Mouse (Mus musculus): ENCODE measurements around the gene Ralgds. TPM values are rescaled to one million over a fixed set of nuclear protein-coding genes. Genes with fewer than 3 reads are reported as not detected.
A peak's percentile ranks its signal among the peaks of the same experiment; 100 is the strongest.

Gene Ralgds
- polyA plus RNA-seq, 1 experiment from 2014 or later: 44.8 TPM

GRCm38 (mm10) chr2:28582647-28583353 is 69.9 kb downstream of the Ralgds start:
- peaks cover 2% of the 10 kb centered on the region; the same call in 1 of the 2 replicates for H3K36me3 ChIP-seq (replicated peaks; ENCODE audit: control insufficient read depth, insufficient read depth, low read depth, low read length)
- H3K4me2 ChIP-seq (ENCODE audit: low read depth, low read length): peak overlapping the region; percentile 46
- H3K4me3 ChIP-seq (ENCODE audit: low read depth, low read length): peak overlapping the region; percentile 56
- H3K9ac ChIP-seq (replicated peaks; ENCODE audit: low read length): peak overlapping the region; percentile 72
- ATAC-seq (replicated peaks; ENCODE audit: insufficient number of reproducible peaks, low FRiP score, low TSS enrichment, low read depth) (peak; percentile 89), DNase-seq (ENCODE audit: low spot score) (peak; percentile 95)
- WGBS: under 1% methylated on average over 56 of the region's 56 CpGs
- H3K27ac ChIP-seq (replicated peaks; ENCODE audit: low read depth, low read length): peak overlapping the region; percentile 54; the same call in 1 of the 2 replicates
- no peaks in the 10 kb centered on the region for H3K4me1 ChIP-seq (ENCODE audit: control insufficient read depth, insufficient read depth, low read length)
- no peaks in the 10 kb centered on the region for H3K27me3 ChIP-seq (ENCODE audit: control insufficient read depth, insufficient read depth, low read length)
- H3K9me3 ChIP-seq (replicated peaks; ENCODE audit: control insufficient read depth, low read length): no peaks in the 10 kb centered on the region

- WGBS: 76% methylated on average over 9 of the region's 9 CpGs
- no peak for ATAC-seq (replicated peaks; ENCODE audit: insufficient number of reproducible peaks, low FRiP score, low TSS enrichment, low read depth)
- no peak for DNase-seq (ENCODE audit: low spot score)
These were observed 70.7 kb downstream of the Ralgds start, which contains the start of gene Gtf3c5 for GRCm38 (mm10) chr2:28583651-28584050. Gene Gtf3c5, minus strand, starts transcription at chr2:28583751.

GRCm38 (mm10) chr2:28585043-28585571 is 72.2 kb downstream of the Ralgds start:
- DNase-seq (ENCODE audit: low spot score) (peak; percentile 88), ATAC-seq (replicated peaks; ENCODE audit: insufficient number of reproducible peaks, low FRiP score, low TSS enrichment, low read depth) (no peak)
- H3K36me3 ChIP-seq (replicated peaks; ENCODE audit: control insufficient read depth, insufficient read depth, low read depth, low read length): no peaks in the 10 kb centered on the region
- WGBS: 20% methylated on average over 6 of the region's 6 CpGs
- no peak overlapping the region for H3K9ac ChIP-seq (replicated peaks; ENCODE audit: low read length)
- H3K4me1 ChIP-seq (ENCODE audit: control insufficient read depth, insufficient read depth, low read length): no peaks in the 10 kb centered on the region
- H3K9me3 ChIP-seq (replicated peaks; ENCODE audit: control insufficient read depth, low read length): no peaks in the 10 kb centered on the region
- H3K27ac ChIP-seq (replicated peaks; ENCODE audit: low read depth, low read length): no peak overlapping the region
- no peaks in the 10 kb centered on the region for H3K27me3 ChIP-seq (ENCODE audit: control insufficient read depth, insufficient read depth, low read length)
- H3K4me2 ChIP-seq (ENCODE audit: low read depth, low read length): no peak overlapping the region
- H3K4me3 ChIP-seq (ENCODE audit: low read depth, low read length): no peak overlapping the region

More at GRCm38 (mm10) chr2:28583651-28584050, 70.7 kb downstream of the Ralgds start, which contains the start of gene Gtf3c5:
- peak within 1 kb of the TSS; percentile 72 for H3K9ac ChIP-seq (replicated peaks; ENCODE audit: low read length)
- H3K4me2 ChIP-seq (ENCODE audit: low read depth, low read length): peak within 1 kb of the TSS; percentile 46
- H3K4me3 ChIP-seq (ENCODE audit: low read depth, low read length): peak within 1 kb of the TSS; percentile 56
- no peaks in the 10 kb centered on the region for H3K9me3 ChIP-seq (replicated peaks; ENCODE audit: control insufficient read depth, low read length)
- no peaks in the 10 kb centered on the region for H3K4me1 ChIP-seq (ENCODE audit: control insufficient read depth, insufficient read depth, low read length)
- H3K27me3 ChIP-seq (ENCODE audit: control insufficient read depth, insufficient read depth, low read length): no peaks in the 10 kb centered on the region
- peak within 1 kb of the TSS; percentile 54; the same call in 1 of the 2 replicates for H3K27ac ChIP-seq (replicated peaks; ENCODE audit: low read depth, low read length)
- no peaks in the 10 kb centered on the region for H3K36me3 ChIP-seq (replicated peaks; ENCODE audit: control insufficient read depth, insufficient read depth, low read depth, low read length)

GRCm38 (mm10) chr2:28585730-28586129 is 72.8 kb downstream of the Ralgds start:
- no peak for ATAC-seq (replicated peaks; ENCODE audit: insufficient number of reproducible peaks, low FRiP score, low TSS enrichment, low read depth)
- WGBS: 42% methylated on average over 2 of the region's 2 CpGs

GRCm38 (mm10) chr2:28588574-28588973 is 75.6 kb downstream of the Ralgds start:
- Histone ChIP-seq H3K27ac (replicated peaks; ENCODE audit: low read depth, low read length) (no peak overlapping the region), H3K36me3 (replicated peaks; ENCODE audit: control insufficient read depth, insufficient read depth, low read depth, low read length) (no peaks in the 10 kb centered on the region), H3K4me3 (ENCODE audit: low read depth, low read length) (no peak overlapping the region), H3K27me3 (ENCODE audit: control insufficient read depth, insufficient read depth, low read length) (no peaks in the 10 kb centered on the region), H3K9me3 (replicated peaks; ENCODE audit: control insufficient read depth, low read length) (no peaks in the 10 kb centered on the region), H3K4me1 (ENCODE audit: control insufficient read depth, insufficient read depth, low read length) (no peaks in the 10 kb centered on the region), H3K9ac (replicated peaks; ENCODE audit: low read length) (no peak overlapping the region), H3K4me2 (ENCODE audit: low read depth, low read length) (no peak overlapping the region)
- no peak for ATAC-seq (replicated peaks; ENCODE audit: insufficient number of reproducible peaks, low FRiP score, low TSS enrichment, low read depth)
- 48% methylated on average over 1 of the region's 1 CpGs for WGBS
- DNase-seq (ENCODE audit: low spot score): no peak

More at GRCm38 (mm10) chr2:28585730-28586129, 72.8 kb downstream of the Ralgds start:
- no peak for DNase-seq (ENCODE audit: low spot score)
- H3K4me3 ChIP-seq (ENCODE audit: low read depth, low read length): no peak overlapping the region
- H3K36me3 ChIP-seq (replicated peaks; ENCODE audit: control insufficient read depth, insufficient read depth, low read depth, low read length): no peaks in the 10 kb centered on the region
- no peak overlapping the region for H3K4me2 ChIP-seq (ENCODE audit: low read depth, low read length)
- no peaks in the 10 kb centered on the region for H3K4me1 ChIP-seq (ENCODE audit: control insufficient read depth, insufficient read depth, low read length)
- H3K9ac ChIP-seq (replicated peaks; ENCODE audit: low read length): no peak overlapping the region
- no peaks in the 10 kb centered on the region for H3K9me3 ChIP-seq (replicated peaks; ENCODE audit: control insufficient read depth, low read length)
- H3K27me3 ChIP-seq (ENCODE audit: control insufficient read depth, insufficient read depth, low read length): no peaks in the 10 kb centered on the region
- H3K27ac ChIP-seq (replicated peaks; ENCODE audit: low read depth, low read length): no peak overlapping the region

GRCm38 (mm10) chr2:28591479-28591878 is 78.6 kb downstream of the Ralgds start:
- ATAC-seq (replicated peaks; ENCODE audit: insufficient number of reproducible peaks, low FRiP score, low TSS enrichment, low read depth) (no peak), DNase-seq (ENCODE audit: low spot score) (no peak)

GRCm38 (mm10) chr2:28592809-28593208 is 79.9 kb downstream of the Ralgds start:
- Histone ChIP-seq H3K27ac (replicated peaks; ENCODE audit: low read depth, low read length) (no peak overlapping the region), H3K27me3 (ENCODE audit: control insufficient read depth, insufficient read depth, low read length) (no peaks in the 10 kb centered on the region), H3K4me1 (ENCODE audit: control insufficient read depth, insufficient read depth, low read length) (no peaks in the 10 kb centered on the region), H3K9me3 (replicated peaks; ENCODE audit: control insufficient read depth, low read length) (no peaks in the 10 kb centered on the region), H3K36me3 (replicated peaks; ENCODE audit: control insufficient read depth, insufficient read depth, low read depth, low read length) (no peaks in the 10 kb centered on the region), H3K9ac (replicated peaks; ENCODE audit: low read length) (no peak overlapping the region), H3K4me3 (ENCODE audit: low read depth, low read length) (no peak overlapping the region), H3K4me2 (ENCODE audit: low read depth, low read length) (no peak overlapping the region)
- ATAC-seq (replicated peaks; ENCODE audit: insufficient number of reproducible peaks, low FRiP score, low TSS enrichment, low read depth): no peak
- 7% methylated on average over 15 of the region's 15 CpGs for WGBS
- DNase-seq (ENCODE audit: low spot score): peak; percentile 70

More at GRCm38 (mm10) chr2:28591479-28591878, 78.6 kb downstream of the Ralgds start:
- no peak overlapping the region for H3K4me2 ChIP-seq (ENCODE audit: low read depth, low read length)
- 76% methylated on average over 2 of the region's 2 CpGs for WGBS
- H3K9me3 ChIP-seq (replicated peaks; ENCODE audit: control insufficient read depth, low read length): no peaks in the 10 kb centered on the region
- H3K36me3 ChIP-seq (replicated peaks; ENCODE audit: control insufficient read depth, insufficient read depth, low read depth, low read length): no peaks in the 10 kb centered on the region
- H3K4me3 ChIP-seq (ENCODE audit: low read depth, low read length): no peak overlapping the region
- H3K27me3 ChIP-seq (ENCODE audit: control insufficient read depth, insufficient read depth, low read length): no peaks in the 10 kb centered on the region
- no peak overlapping the region for H3K9ac ChIP-seq (replicated peaks; ENCODE audit: low read length)
- H3K27ac ChIP-seq (replicated peaks; ENCODE audit: low read depth, low read length): no peak overlapping the region
- H3K4me1 ChIP-seq (ENCODE audit: control insufficient read depth, insufficient read depth, low read length): no peaks in the 10 kb centered on the region

- Histone ChIP-seq H3K27me3 (ENCODE audit: control insufficient read depth, insufficient read depth, low read length) (no peaks in the 10 kb centered on the region), H3K9ac (replicated peaks; ENCODE audit: low read length) (no peak overlapping the region), H3K9me3 (replicated peaks; ENCODE audit: control insufficient read depth, low read length) (no peaks in the 10 kb centered on the region), H3K27ac (replicated peaks; ENCODE audit: low read depth, low read length) (no peak overlapping the region), H3K36me3 (replicated peaks; ENCODE audit: control insufficient read depth, insufficient read depth, low read depth, low read length) (no peaks in the 10 kb centered on the region), H3K4me1 (ENCODE audit: control insufficient read depth, insufficient read depth, low read length) (no peaks in the 10 kb centered on the region), H3K4me2 (ENCODE audit: low read depth, low read length) (no peak overlapping the region), H3K4me3 (ENCODE audit: low read depth, low read length) (no peak overlapping the region)
- DNase-seq (ENCODE audit: low spot score) (no peak), ATAC-seq (replicated peaks; ENCODE audit: insufficient number of reproducible peaks, low FRiP score, low TSS enrichment, low read depth) (no peak)
- WGBS: 81% methylated on average over 7 of the region's 7 CpGs
These were observed 83.1 kb downstream of the Ralgds start for GRCm38 (mm10) chr2:28596021-28596420.

All from embryonic facial prominence, embryonic 11.5 days (tissue).